Comparison of ENCODE assay signal across 11 mouse cellular contexts in genomic region chr7:19600562-19600961, GRCm38 (mm10). TPM values are rescaled to one million over a fixed set of nuclear protein-coding genes. Genes with fewer than 3 reads are reported as not detected.
DNase-seq lines count a peak whose midpoint lies in the region; ATAC-seq lines count a peak whose summit lies in the region.
"Had no signal": no experiment of that assay in that cellular context is flagged by ENCODE, and none has a peak within 500 bp of the region (broad histone marks: within the 10 kb centered on the region; RNA-seq: fewer than 3 reads in every experiment).

No protein-coding gene starts in this region.

- H3K27me3 ChIP-seq in hindbrain, embryonic 14.5 days (ENCODE audit: control insufficient read depth, insufficient read depth, low read length) = no peaks in the 10 kb centered on the region
- no peaks in the 10 kb centered on the region for H3K27me3 ChIP-seq in midbrain, embryonic 14.5 days (ENCODE audit: control insufficient read depth, insufficient read depth, low read length)

- H3K4me1 ChIP-seq in hindbrain, embryonic 14.5 days (replicated peaks; ENCODE audit: control insufficient read depth, insufficient read depth, low read length) = peaks cover 27% of the 10 kb centered on the region
- peaks cover 14% of the 10 kb centered on the region for H3K4me1 ChIP-seq in midbrain, embryonic 14.5 days (ENCODE audit: control insufficient read depth, insufficient read depth, low read length)

- no peak overlapping the region for H3K4me2 ChIP-seq in hindbrain, embryonic 14.5 days (replicated peaks)
- no peak overlapping the region for H3K4me2 ChIP-seq in midbrain, embryonic 14.5 days (ENCODE audit: low read length)

- H3K9me3 ChIP-seq in hindbrain, embryonic 14.5 days (ENCODE audit: control insufficient read depth, low read length) = no peaks in the 10 kb centered on the region
- H3K9me3 ChIP-seq in midbrain, embryonic 14.5 days (ENCODE audit: control insufficient read depth, low read length) = no peaks in the 10 kb centered on the region
- H3K9me3 ChIP-seq: G1E had no signal

- peak overlapping the region; percentile 71 for H3K27ac ChIP-seq in hindbrain, embryonic 14.5 days
- H3K27ac ChIP-seq in midbrain, embryonic 14.5 days (replicated peaks; ENCODE audit: low read depth, low read length) = no peak overlapping the region

- no peak for DNase-seq in cerebellum, postnatal 4 days (ENCODE audit: low spot score in 2 of 2)
- DNase-seq in left cerebral cortex, adult 11 months (ENCODE audit: low spot score) = peak; percentile 66
- DNase-seq in left cerebral cortex, adult 18-20 months (ENCODE audit: low spot score in 2 of 2) = no peak
- peak; percentile 64 for DNase-seq in hindbrain, embryonic 14.5 days (ENCODE audit: low spot score)
- peak; percentile 57 for DNase-seq in midbrain, embryonic 14.5 days
- no peak for DNase-seq in kidney, postnatal 14 days
- DNase-seq: adrenal gland, postnatal 14 days; lung, adult 2 months had no signal

- H3K36me3 ChIP-seq in hindbrain, embryonic 14.5 days (replicated peaks; ENCODE audit: control insufficient read depth, insufficient read depth) = peaks cover 51% of the 10 kb centered on the region
- peaks cover 60% of the 10 kb centered on the region for H3K36me3 ChIP-seq in midbrain, embryonic 14.5 days (ENCODE audit: control insufficient read depth, insufficient read depth, low read length)

- 46% methylated on average over 5 of the region's 5 CpGs for WGBS in hindbrain, embryonic 14.5 days
- 48% methylated on average over 5 of the region's 5 CpGs for WGBS in midbrain, embryonic 14.5 days

- H3K4me3 ChIP-seq in hindbrain, embryonic 14.5 days (replicated peaks; ENCODE audit: low read length) = no peak overlapping the region
- no peak overlapping the region for H3K4me3 ChIP-seq in midbrain, embryonic 14.5 days (replicated peaks; ENCODE audit: low read depth, low read length)

- 0 out of 2 replicates have a peak, but pooled peaks have one; percentile 26 for ATAC-seq in cerebellum, adult (ENCODE audit: insufficient number of reproducible peaks, low FRiP score, low TSS enrichment)
- ATAC-seq in hindbrain, embryonic 14.5 days (ENCODE audit: low FRiP score) = peak; percentile 73
- peak; percentile 35; the same call in 1 of the 2 replicates for ATAC-seq in midbrain, embryonic 14.5 days (ENCODE audit: low FRiP score, low TSS enrichment)
- no peak for ATAC-seq in inflammation-experienced regulatory T-cells, adult 6 months

- no peak overlapping the region for H3K9ac ChIP-seq in hindbrain, embryonic 14.5 days
- no peak overlapping the region for H3K9ac ChIP-seq in midbrain, embryonic 14.5 days (replicated peaks; ENCODE audit: low read length)

RNA-seq across cellular contexts. Expression of gene Clasrp, which starts 3.7 kb away (rescaled TPM):
- total RNA-seq in left cerebral cortex, adult 18-20 months (2021) = 10 to 100 TPM; 70.4 to 87.0 TPM
- 41.6 and 47.6 TPM in 2 replicates for polyA plus RNA-seq in hindbrain, embryonic 14.5 days (2014; fragmentation: Nextera tagmentation; extraction: Ambion mirVana)
- 44.7 and 50.4 TPM in 2 replicates for polyA plus RNA-seq in midbrain, embryonic 14.5 days (2014; fragmentation: Nextera tagmentation; extraction: Ambion mirVana)
- 10 to 100 TPM in 1 of 3 experiments, 1 to 10 TPM in 2; 8.1 to 10.8 (median 9.8) TPM for polyA plus RNA-seq in inflammation-experienced regulatory T-cells, adult 6 months (2017; shearing (Covaris generic))

RNA-seq across cellular contexts. Expression of gene Gemin7, which starts 23.2 kb away (rescaled TPM):
- total RNA-seq in left cerebral cortex, adult 18-20 months (2021) = 10 to 100 TPM; 51.0 to 53.7 TPM
- 141 and 157 TPM in 2 replicates for polyA plus RNA-seq in hindbrain, embryonic 14.5 days (2014; fragmentation: Nextera tagmentation; extraction: Ambion mirVana)
- 140 and 154 TPM in 2 replicates for polyA plus RNA-seq in midbrain, embryonic 14.5 days (2014; fragmentation: Nextera tagmentation; extraction: Ambion mirVana)
- polyA plus RNA-seq in inflammation-experienced regulatory T-cells, adult 6 months (2017; shearing (Covaris generic)) = 100 to 1,000 TPM in 1 of 3 experiments, 10 to 100 TPM in 2; 77.6 to 107 (median 89.0) TPM

RNA-seq across cellular contexts. Expression of gene Zfp296, which starts 23.5 kb away (rescaled TPM):
- total RNA-seq in left cerebral cortex, adult 18-20 months (2021) = 1 to 10 TPM; 2.0 to 2.7 TPM
- polyA plus RNA-seq in hindbrain, embryonic 14.5 days (2014; fragmentation: Nextera tagmentation; extraction: Ambion mirVana) = 0.13 and 0.16 TPM in 2 replicates
- polyA plus RNA-seq in midbrain, embryonic 14.5 days (2014; fragmentation: Nextera tagmentation; extraction: Ambion mirVana) = 0.22 and 0.32 TPM in 2 replicates
- polyA plus RNA-seq in inflammation-experienced regulatory T-cells, adult 6 months (2017; shearing (Covaris generic)) = 1 to 10 TPM in 2 of 3 experiments, under 1 TPM in 1; 0.87 to 2.3 (median 2.0) TPM

RNA-seq across cellular contexts. Expression of gene Relb, which starts 28.7 kb away (rescaled TPM):
- 1 to 10 TPM; 7.5 to 8.1 TPM for total RNA-seq in left cerebral cortex, adult 18-20 months (2021)
- polyA plus RNA-seq in hindbrain, embryonic 14.5 days (2014; fragmentation: Nextera tagmentation; extraction: Ambion mirVana) = 5.4 and 7.9 TPM in 2 replicates
- polyA plus RNA-seq in midbrain, embryonic 14.5 days (2014; fragmentation: Nextera tagmentation; extraction: Ambion mirVana) = 4.5 and 5.2 TPM in 2 replicates
- 10 to 100 TPM; 11.2 to 18.9 (median 17.4) TPM for polyA plus RNA-seq in inflammation-experienced regulatory T-cells, adult 6 months (2017; shearing (Covaris generic))

RNA-seq across cellular contexts. Expression of gene Ppp1r37, which starts 37.7 kb away (rescaled TPM):
- 100 to 1,000 TPM; 139 to 147 TPM for total RNA-seq in left cerebral cortex, adult 18-20 months (2021)
- polyA plus RNA-seq in hindbrain, embryonic 14.5 days (2014; fragmentation: Nextera tagmentation; extraction: Ambion mirVana) = 12.7 and 12.9 TPM in 2 replicates
- 9.5 and 31.7 TPM in 2 replicates for polyA plus RNA-seq in midbrain, embryonic 14.5 days (2014; fragmentation: Nextera tagmentation; extraction: Ambion mirVana)
- polyA plus RNA-seq in inflammation-experienced regulatory T-cells, adult 6 months (2017; shearing (Covaris generic)) = 1 to 10 TPM; 2.5 to 5.3 (median 2.8) TPM

Comparison
In these comparisons a context has a peak if more than half of its experiments do, and no peak if none do; other contexts are left out.
1. DNase-seq: peak in left cerebral cortex, adult 11 months (single experiment), hindbrain, embryonic 14.5 days (single experiment) and midbrain, embryonic 14.5 days (single experiment); none in cerebellum, postnatal 4 days (0 of 2), left cerebral cortex, adult 18-20 months (0 of 2) and kidney, postnatal 14 days (single experiment).